Mouse (Mus musculus): ENCODE results near the gene P2ry2.

- no peak for TF ChIP-seq POLR2A (IDR thresholded peaks at IDR 0.05; ENCODE audit: low read depth, low read length)
- no peak for TF ChIP-seq CTCF (IDR thresholded peaks at IDR 0.05; ENCODE audit: borderline replicate concordance, insufficient read depth, low read length)
Observed at GRCm38 (mm10) chr7:101059188-101059587, 46.5 kb upstream of the P2ry2 start.
